Mouse (Mus musculus): ENCODE measurements at regions not wholly inside any gene's neighbourhood (a gene's known extent, or its start where the extent isn't known, plus 50 kb on each side); places are given as distances from the start of the nearest gene placed in this dataset.

DNA sequence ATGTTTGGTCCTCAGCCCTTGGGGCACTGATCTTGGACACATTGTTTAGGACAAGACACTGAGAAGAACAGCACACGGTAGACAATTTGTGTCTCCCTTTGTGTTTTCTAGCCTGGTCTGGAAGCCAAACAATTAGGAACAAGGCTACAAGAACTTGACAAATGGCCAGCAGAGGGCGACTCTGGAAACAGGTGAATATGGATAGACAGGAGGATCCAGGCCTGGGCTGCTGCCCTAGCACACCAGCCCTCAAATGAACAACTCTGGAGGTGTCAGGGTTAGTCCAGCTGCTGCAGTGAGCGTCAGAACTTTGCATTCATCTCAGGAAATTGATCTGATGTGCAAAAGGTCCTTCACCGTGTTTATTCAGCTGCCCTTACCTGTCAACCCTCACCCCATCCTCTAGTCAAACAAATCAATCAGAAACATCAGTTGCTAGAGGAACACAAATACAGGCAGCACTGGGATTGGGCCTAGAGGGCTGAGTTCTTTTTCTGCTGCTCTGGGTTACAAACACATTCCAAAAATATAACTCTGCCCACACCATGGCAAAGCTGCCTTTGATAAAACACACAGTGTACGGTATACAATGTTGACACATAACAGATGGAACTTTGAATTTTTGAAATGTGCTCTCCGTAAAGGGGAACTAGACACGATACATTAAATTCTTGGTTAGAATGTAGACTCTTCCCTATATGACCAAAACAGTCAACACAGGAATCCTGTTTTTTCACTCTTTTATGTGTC lies 159.7 kb downstream of the Fam84b start:
- ATAC-seq (ENCODE audit: low FRiP score): no peak
- 62% methylated on average over 7 of the region's 7 CpGs for WGBS
- Histone ChIP-seq H3K36me3 (replicated peaks) (no peaks in the 10 kb centered on the region), H3K4me3 (replicated peaks) (no peak overlapping the region), H3K4me2 (no peak overlapping the region), H3K9ac (no peak overlapping the region), H3K4me1 (peaks cover 19% of the 10 kb centered on the region), H3K27me3 (no peaks in the 10 kb centered on the region), H3K27ac (no peak overlapping the region), H3K9me3 (no peaks in the 10 kb centered on the region)

DNA sequence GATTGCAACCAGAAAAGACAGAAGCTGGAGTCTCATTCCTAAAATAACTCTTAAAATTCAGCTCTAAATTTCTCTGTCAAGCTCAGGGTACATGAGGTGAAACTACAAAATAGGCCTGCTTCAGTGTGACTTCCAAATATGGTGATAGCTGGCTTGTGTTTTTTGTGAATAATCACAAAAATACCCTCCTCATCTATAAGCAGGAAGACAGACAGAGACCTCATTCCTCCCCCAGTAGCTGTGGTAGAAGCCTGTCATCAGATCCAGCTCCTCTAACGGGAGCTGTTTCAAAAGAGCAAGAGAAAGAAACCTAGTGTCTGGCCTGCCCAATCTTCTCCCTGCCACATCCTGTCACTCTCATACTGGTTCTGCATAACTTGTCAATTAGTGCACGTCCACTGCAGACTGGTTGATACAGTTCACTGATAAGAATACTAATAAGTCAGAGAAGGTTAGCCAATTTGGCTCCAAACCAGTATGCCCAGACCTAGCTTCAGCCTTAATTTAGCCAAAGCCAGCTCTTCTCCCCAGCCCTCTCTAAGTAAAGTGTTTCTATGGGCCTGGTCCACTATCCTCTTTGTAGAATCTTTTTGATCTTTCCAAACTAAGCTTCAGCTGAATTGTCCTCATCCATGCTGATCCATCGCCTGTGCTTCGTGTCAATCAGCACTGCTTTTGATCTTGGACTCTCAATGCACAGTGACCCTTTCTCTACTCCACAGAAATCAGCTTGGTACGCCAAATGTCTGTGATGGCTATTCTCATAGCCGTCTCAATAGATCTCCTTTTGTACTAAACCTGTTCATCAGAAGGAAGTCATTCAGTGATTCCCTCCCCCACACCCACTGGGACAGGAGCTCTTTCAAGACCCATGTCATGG lies 160.6 kb downstream of the Fam84b start:
- 10% methylated on average over 6 of the region's 6 CpGs for WGBS
- ATAC-seq (ENCODE audit: low FRiP score): peak; percentile 48; the same call in 1 of the 2 replicates
- Histone ChIP-seq H3K9ac (no peak overlapping the region), H3K4me2 (no peak overlapping the region), H3K4me1 (peaks cover 15% of the 10 kb centered on the region), H3K36me3 (replicated peaks) (no peaks in the 10 kb centered on the region), H3K27ac (0 out of 2 replicates have a peak overlapping the region, but pooled peaks have one; percentile 31), H3K9me3 (no peaks in the 10 kb centered on the region), H3K4me3 (replicated peaks) (no peak overlapping the region), H3K27me3 (no peaks in the 10 kb centered on the region)

DNA sequence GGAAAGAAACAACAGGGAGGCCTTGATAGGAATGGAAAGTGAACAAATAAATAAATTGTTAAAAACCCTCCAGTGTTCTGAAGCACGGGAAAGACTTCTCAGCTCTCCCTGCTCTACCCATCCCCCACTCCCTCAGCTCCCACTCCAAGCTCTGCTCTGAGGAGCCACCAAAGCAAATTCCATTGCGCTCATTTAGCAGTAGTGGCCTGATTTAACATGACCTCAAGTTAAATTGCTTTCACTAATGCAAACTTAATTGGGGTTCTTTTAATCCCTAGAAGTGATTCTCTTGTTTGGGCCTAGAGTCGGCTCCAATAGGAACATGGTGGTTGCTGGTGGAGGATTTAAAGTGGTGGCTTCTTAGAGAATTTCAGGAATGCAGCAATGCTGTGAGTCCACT lies 161.4 kb downstream of the Fam84b start:
- no peak overlapping the region for H3K4me3 ChIP-seq (replicated peaks)
- peak; percentile 82 for ATAC-seq (ENCODE audit: low FRiP score)
- peaks cover 15% of the 10 kb centered on the region for H3K4me1 ChIP-seq
- 5% methylated on average over 3 of the region's 3 CpGs for WGBS
- H3K9ac ChIP-seq: no peak overlapping the region
- H3K36me3 ChIP-seq (replicated peaks): no peaks in the 10 kb centered on the region
- H3K27ac ChIP-seq: no peak overlapping the region
- no peak overlapping the region for H3K4me2 ChIP-seq
- no peaks in the 10 kb centered on the region for H3K9me3 ChIP-seq
- H3K27me3 ChIP-seq: no peaks in the 10 kb centered on the region

DNA sequence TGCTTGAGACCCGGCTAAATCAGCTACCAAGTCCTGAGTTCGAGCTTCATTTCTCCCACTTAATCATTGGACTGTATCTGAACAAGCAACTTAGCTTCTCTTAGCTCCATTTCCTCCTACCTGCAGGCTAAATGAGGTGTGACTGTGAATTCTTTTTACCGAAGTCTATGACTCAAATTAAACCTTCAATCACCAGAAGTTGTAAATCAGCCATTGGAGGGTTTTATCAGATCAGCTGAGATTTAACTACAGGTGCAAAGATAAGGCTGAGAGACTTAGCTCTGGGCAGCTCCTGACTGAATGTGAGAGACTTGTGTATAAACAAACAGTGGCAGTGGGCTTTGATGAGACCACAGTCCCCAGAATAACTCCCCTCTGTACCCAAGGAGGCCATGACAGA lies 176.2 kb downstream of the Fam84b start:
- no peak overlapping the region for H3K4me2 ChIP-seq
- H3K4me3 ChIP-seq (replicated peaks): no peak overlapping the region
- no peak overlapping the region for H3K9ac ChIP-seq
- H3K27ac ChIP-seq: no peak overlapping the region
- WGBS: 87% methylated on average over 3 of the region's 3 CpGs
- ATAC-seq (ENCODE audit: low FRiP score): no peak
- H3K4me1 ChIP-seq: no peaks in the 10 kb centered on the region
- H3K9me3 ChIP-seq: no peaks in the 10 kb centered on the region
- H3K36me3 ChIP-seq (replicated peaks): no peaks in the 10 kb centered on the region
- H3K27me3 ChIP-seq: no peaks in the 10 kb centered on the region

DNA sequence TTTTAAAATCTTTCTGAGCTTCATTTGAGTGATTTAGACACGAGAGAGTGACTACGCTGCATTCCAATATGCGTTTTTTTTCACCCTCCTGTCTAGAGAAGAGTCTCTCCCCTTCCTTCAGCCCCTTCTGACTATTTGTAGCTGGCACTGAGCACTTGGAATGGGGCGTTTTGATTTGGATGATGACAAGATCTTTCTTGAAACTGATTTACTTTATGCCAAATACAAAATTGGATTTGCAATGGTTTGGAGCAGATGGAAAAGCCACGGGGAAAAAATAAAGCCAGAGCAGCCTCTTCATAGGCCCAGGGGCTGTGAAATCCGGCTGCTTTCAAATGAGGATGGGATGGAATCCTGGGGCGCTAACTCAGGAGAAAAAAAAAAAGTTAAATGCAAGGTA lies 196.0 kb downstream of the Fam84b start:
- Histone ChIP-seq H3K36me3 (replicated peaks) (no peaks in the 10 kb centered on the region), H3K9ac (no peak overlapping the region), H3K27me3 (no peaks in the 10 kb centered on the region), H3K4me1 (no peaks in the 10 kb centered on the region), H3K9me3 (no peaks in the 10 kb centered on the region), H3K27ac (no peak overlapping the region), H3K4me3 (replicated peaks) (no peak overlapping the region), H3K4me2 (no peak overlapping the region)
- 79% methylated on average over 7 of the region's 7 CpGs for WGBS
- ATAC-seq (ENCODE audit: low FRiP score): no peak

DNA sequence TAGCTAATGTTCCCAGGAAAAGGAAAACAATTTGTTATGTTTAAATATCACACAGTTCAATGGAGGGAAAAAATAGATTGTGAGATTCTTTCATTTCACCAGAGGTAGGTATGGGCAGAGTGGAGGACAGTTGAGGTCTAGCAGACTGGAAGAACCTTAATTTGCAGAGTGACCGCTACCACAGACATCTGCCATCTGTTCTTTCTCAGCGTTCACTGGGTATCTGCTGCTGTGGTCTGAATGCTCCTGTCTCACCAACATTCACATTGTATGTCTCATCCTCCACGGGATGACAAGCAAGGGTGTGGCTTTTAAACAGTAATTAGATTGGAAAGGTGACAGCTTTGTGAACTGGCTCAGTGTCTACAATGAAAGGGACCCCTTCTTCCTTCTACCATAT lies 198.5 kb downstream of the Fam84b start:
- WGBS: 81% methylated on average over 3 of the region's 3 CpGs
- H3K4me3 ChIP-seq (replicated peaks): no peak overlapping the region
- no peak overlapping the region for H3K4me2 ChIP-seq
- H3K9ac ChIP-seq: no peak overlapping the region
- H3K27me3 ChIP-seq: no peaks in the 10 kb centered on the region
- ATAC-seq (ENCODE audit: low FRiP score): no peak
- no peaks in the 10 kb centered on the region for H3K9me3 ChIP-seq
- no peak overlapping the region for H3K27ac ChIP-seq
- no peaks in the 10 kb centered on the region for H3K4me1 ChIP-seq
- H3K36me3 ChIP-seq (replicated peaks): no peaks in the 10 kb centered on the region

DNA sequence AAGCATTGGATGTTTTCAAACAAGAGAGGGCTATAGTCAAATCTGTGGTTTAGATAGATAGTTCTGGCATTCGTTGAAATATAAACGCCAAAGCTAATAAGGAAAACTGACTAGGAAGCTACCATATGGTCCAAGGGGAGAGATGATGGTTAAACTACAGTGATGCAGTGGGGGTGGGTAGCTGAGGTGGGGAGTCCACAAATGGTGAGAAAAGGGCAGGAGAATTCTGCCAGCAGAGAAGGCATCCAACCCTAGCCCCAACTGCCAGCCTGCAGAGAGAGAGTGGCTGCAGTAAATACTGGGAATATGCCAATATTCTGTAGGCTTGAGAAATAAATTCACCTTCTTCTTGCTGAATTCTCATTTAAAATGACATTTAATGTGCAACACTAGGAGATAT lies 204.3 kb downstream of the Fam84b start:
- no peaks in the 10 kb centered on the region for H3K36me3 ChIP-seq (replicated peaks)
- H3K4me3 ChIP-seq (replicated peaks): no peak overlapping the region
- no peak overlapping the region for H3K27ac ChIP-seq
- H3K4me2 ChIP-seq: no peak overlapping the region
- no peak overlapping the region for H3K9ac ChIP-seq
- ATAC-seq (ENCODE audit: low FRiP score): no peak
- H3K4me1 ChIP-seq: no peaks in the 10 kb centered on the region
- no peaks in the 10 kb centered on the region for H3K9me3 ChIP-seq
- WGBS: 91% methylated on average over 2 of the region's 2 CpGs
- H3K27me3 ChIP-seq: no peaks in the 10 kb centered on the region

DNA sequence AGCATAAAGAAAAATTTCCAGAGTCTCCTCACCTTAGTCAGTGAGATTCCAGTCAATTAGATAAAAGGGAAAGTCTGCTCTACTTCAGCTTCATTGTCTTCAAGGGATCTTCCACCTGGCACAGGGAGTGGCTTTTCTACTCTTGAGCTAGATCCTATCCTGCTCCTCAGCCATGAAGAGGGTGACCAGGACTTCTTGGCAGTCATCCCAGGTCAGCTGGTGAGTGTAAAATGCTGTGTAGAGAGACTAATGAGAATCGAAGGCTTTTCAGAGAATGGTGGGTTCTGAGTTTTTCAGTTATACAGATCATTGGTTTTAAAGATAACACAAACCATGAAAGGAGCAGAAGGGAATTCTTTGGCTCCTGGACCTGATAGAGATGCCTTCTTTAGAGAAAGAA lies 211.8 kb downstream of the Fam84b start:
- Histone ChIP-seq H3K27me3 (no peaks in the 10 kb centered on the region), H3K4me2 (no peak overlapping the region)

DNA sequence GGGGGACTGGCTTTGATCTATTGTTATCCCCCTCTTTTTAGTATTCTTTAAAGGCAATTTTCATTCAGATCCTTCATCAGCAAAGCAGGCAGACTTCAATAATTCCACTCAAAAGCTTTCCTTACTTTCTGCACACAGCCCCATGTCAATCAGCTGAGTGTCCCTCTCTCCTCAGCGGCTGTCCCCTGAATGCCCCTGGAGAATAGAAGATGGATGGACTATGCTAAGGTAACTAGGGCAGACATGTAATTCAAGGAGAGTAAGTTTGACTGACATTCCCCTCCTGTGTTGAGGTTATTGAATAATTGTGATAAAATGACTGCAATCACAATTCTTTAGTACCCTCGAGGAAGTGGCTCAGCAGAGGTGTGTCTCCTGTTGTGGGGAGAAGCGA lies 220.1 kb downstream of the Fam84b start:
- H3K27ac ChIP-seq: no peak overlapping the region

More for the DNA sequence above, 211.8 kb downstream of the Fam84b start:
- H3K36me3 ChIP-seq (replicated peaks): no peaks in the 10 kb centered on the region
- no peak overlapping the region for H3K27ac ChIP-seq
- H3K9me3 ChIP-seq: no peaks in the 10 kb centered on the region
- no peak for ATAC-seq (ENCODE audit: low FRiP score)
- no peak overlapping the region for H3K9ac ChIP-seq
- no peaks in the 10 kb centered on the region for H3K4me1 ChIP-seq
- H3K4me3 ChIP-seq (replicated peaks): no peak overlapping the region
- 100% methylated on average over 1 of the region's 1 CpGs for WGBS

DNA sequence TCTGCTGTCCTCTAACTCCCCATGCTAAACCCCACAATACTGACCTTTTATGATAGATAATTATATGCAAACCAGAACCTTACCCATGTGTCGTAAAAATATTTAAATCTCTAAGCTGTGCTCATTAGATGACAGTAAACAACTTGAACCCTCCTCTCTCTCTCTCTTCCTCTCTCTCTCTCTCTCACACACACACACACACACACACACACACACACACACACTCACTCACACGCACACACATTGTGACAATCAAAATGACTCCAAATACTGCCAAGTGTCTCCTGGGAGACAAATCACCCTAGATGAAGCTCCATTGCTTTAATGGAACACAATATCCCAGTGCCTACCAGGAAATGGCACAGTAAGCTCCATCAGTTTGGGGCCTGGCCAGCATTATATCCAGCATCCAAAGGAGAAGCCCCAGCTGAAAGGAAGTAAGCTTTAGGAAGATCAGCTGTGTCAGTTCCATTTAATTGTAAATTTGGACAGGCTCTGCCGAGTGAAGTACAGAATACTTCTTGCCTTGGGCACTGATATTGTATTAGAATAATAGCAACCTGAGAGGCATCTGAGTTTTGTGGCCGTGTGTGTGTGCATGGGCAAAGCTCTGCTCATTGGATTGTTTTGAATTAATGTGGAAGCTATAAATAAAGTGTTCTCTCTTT lies 220.7 kb downstream of the Fam84b start:
- peaks cover 11% of the 10 kb centered on the region; the same call in 1 of the 2 replicates for H3K4me1 ChIP-seq
- H3K27me3 ChIP-seq: no peaks in the 10 kb centered on the region
- no peak overlapping the region for H3K9ac ChIP-seq
- H3K36me3 ChIP-seq (replicated peaks): no peaks in the 10 kb centered on the region
- no peak overlapping the region for H3K4me2 ChIP-seq
- H3K9me3 ChIP-seq: no peaks in the 10 kb centered on the region
- WGBS: 25% methylated on average over 4 of the region's 4 CpGs
- no peak overlapping the region for H3K4me3 ChIP-seq (replicated peaks)
- ATAC-seq (ENCODE audit: low FRiP score): peak; percentile 63; the same call in 1 of the 2 replicates
- no peak overlapping the region for H3K27ac ChIP-seq

More for the DNA sequence above, 220.1 kb downstream of the Fam84b start:
- Histone ChIP-seq H3K4me1 (peaks cover 11% of the 10 kb centered on the region; the same call in 1 of the 2 replicates), H3K27me3 (no peaks in the 10 kb centered on the region), H3K4me2 (no peak overlapping the region), H3K9me3 (no peaks in the 10 kb centered on the region), H3K4me3 (replicated peaks) (no peak overlapping the region), H3K36me3 (replicated peaks) (no peaks in the 10 kb centered on the region), H3K9ac (no peak overlapping the region)
- ATAC-seq (ENCODE audit: low FRiP score): peak; percentile 57; the same call in 1 of the 2 replicates
- 42% methylated on average over 3 of the region's 3 CpGs for WGBS

DNA sequence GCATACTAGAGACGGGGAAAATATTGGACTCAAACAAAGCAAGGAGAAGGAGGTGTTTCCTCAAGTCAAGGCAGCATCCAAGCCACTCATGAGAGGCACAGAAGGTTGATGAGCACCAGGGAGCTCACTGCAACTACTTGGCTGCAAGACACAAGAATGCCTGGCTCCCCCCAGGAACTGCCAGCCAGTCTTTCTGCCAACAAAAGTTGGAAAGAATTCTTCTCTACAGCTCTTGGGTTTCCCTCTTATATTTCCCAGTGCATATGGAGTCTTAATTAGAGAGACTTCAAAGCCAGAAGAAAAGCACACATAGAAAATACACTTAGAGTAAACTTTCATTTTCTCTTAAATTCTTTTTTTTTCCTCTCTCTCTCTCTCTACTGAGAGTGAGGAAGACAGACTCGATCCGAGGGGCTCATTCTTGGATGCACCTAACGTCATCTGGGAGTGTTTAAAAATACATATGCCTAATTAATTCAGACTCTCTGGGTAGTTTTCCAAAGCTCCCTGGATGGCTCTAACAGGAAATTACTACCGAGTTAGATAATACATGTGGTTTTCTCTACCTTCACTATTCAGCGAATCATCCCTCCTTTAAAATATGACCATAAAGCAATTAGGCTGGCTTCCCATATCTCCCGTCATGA lies 222.7 kb downstream of the Fam84b start:
- Histone ChIP-seq H3K4me1 (peaks cover 11% of the 10 kb centered on the region; the same call in 1 of the 2 replicates), H3K9ac (no peak overlapping the region), H3K27ac (no peak overlapping the region), H3K36me3 (replicated peaks) (no peaks in the 10 kb centered on the region), H3K9me3 (no peaks in the 10 kb centered on the region), H3K27me3 (no peaks in the 10 kb centered on the region), H3K4me2 (no peak overlapping the region), H3K4me3 (replicated peaks) (no peak overlapping the region)
- WGBS: 79% methylated on average over 7 of the region's 7 CpGs
- ATAC-seq (ENCODE audit: low FRiP score): no peak

DNA sequence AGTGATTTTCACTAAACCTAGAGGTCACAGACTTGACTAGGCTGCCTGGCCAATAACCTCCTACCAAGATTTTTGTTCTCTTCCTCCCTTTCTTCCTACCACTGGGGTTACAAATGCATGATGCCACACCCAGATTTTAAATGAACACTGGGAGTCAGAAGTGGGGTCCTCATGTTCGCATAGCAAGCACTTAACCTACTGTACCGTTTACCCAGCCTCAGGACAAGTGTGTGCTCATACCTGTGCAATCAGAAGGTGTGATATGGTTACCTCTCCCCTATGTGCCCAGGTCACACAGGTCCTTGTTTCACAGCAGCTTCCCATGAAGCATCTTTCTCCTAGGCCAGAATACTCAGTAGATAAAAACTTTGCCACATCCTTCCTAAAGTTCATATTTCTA lies 234.8 kb downstream of the Fam84b start:
- Histone ChIP-seq H3K9me3 (no peaks in the 10 kb centered on the region), H3K27me3 (no peaks in the 10 kb centered on the region), H3K4me1 (no peaks in the 10 kb centered on the region), H3K27ac (no peak overlapping the region), H3K4me2 (no peak overlapping the region), H3K9ac (no peak overlapping the region), H3K36me3 (replicated peaks) (no peaks in the 10 kb centered on the region), H3K4me3 (replicated peaks) (no peak overlapping the region)
- 89% methylated on average over 2 of the region's 2 CpGs for WGBS
- ATAC-seq (ENCODE audit: low FRiP score): no peak
